Mouse (Mus musculus): ENCODE measurements around the gene Shc4. TPM values are rescaled to one million over a fixed set of nuclear protein-coding genes. Genes with fewer than 3 reads are reported as not detected.

The Shc4 gene
- total and polyA plus RNA-seq, 3 experiments: 0.21 to 1.1 (median 0.37) TPM

GRCm38 (mm10) chr2:125764531-125764930, 40.6 kb upstream of the Shc4 start:
- no peaks in the 10 kb centered on the region for H3K4me1 ChIP-seq (ENCODE audit: control insufficient read depth in 1 of 2, insufficient read depth in 2 of 2)
- in situ Hi-C loops (cut with MboI; ENCODE audit: low pct_ligation_motif_present, low pct_unique_long_range_greater_than_20kb, low sequenced_read_pairs): no loop called here
- no peak for DNase-seq (ENCODE audit: extremely low read depth)
- H3K79me2 ChIP-seq (replicated peaks; ENCODE audit: control insufficient read depth, extremely low read depth, insufficient read depth, poor library complexity, severe bottlenecking): no peaks in the 10 kb centered on the region
- no peak overlapping the region for H3K9ac ChIP-seq (ENCODE audit: insufficient read depth, low read depth)
- dilution Hi-C loops (cut with MboI; ENCODE audit: extremely low pct_ligation_motif_present, extremely low pct_unique_long_range_greater_than_20kb, low sequenced_read_pairs): no loop called here
- TF ChIP-seq MAFK (IDR thresholded peaks at IDR 0.05; ENCODE audit: insufficient replicate concordance, low read length): no peak
- no peak for TF ChIP-seq NRF1 (IDR thresholded peaks at IDR 0.05; ENCODE audit: low read depth, low read length)
- no peak for TF ChIP-seq MXI1 (IDR thresholded peaks at IDR 0.05; ENCODE audit: low read depth, low read length)
- no peak for TF ChIP-seq JUN (IDR thresholded peaks at IDR 0.05; ENCODE audit: insufficient read depth, low read depth, low read length)
- no peak for TF ChIP-seq JUND (conservative IDR thresholded peaks at IDR 0.05; ENCODE audit: low read depth, low read length)
- TF ChIP-seq USF2 (conservative IDR thresholded peaks at IDR 0.05; ENCODE audit: low read depth, low read length): no peak
- TF ChIP-seq RCOR1 (conservative IDR thresholded peaks at IDR 0.05; ENCODE audit: low read depth, low read length): no peak
- TF ChIP-seq UBTF (IDR thresholded peaks at IDR 0.05; ENCODE audit: low read depth, low read length): no peak
- no peak for TF ChIP-seq PAX5 (IDR thresholded peaks at IDR 0.05; ENCODE audit: low read length)
- TF ChIP-seq USF1 (IDR thresholded peaks at IDR 0.05; ENCODE audit: low read depth, low read length): no peak
- TF ChIP-seq ELF1 (IDR thresholded peaks at IDR 0.05; ENCODE audit: low read depth, low read length): no peak
- no peak for TF ChIP-seq TBP (conservative IDR thresholded peaks at IDR 0.05; ENCODE audit: low read depth, low read length)
- no peak for TF ChIP-seq SMC3 (IDR thresholded peaks at IDR 0.05; ENCODE audit: low read depth, low read length)
- TF ChIP-seq NELFE (IDR thresholded peaks at IDR 0.05; ENCODE audit: low read depth, low read length): no peak
- TF ChIP-seq RAD21 (IDR thresholded peaks at IDR 0.05; ENCODE audit: low read depth, low read length): no peak
- TF ChIP-seq MAX (IDR thresholded peaks at IDR 0.05; ENCODE audit: low read length): no peak
- no peak for TF ChIP-seq TCF12 (IDR thresholded peaks at IDR 0.05; ENCODE audit: low read depth, low read length)
- H3K4me3 ChIP-seq (replicated peaks in 1 of 3; ENCODE audit: low read depth in 2 of 3, low read length in 2 of 3, poor library complexity in 1 of 3): no peak overlapping the region
- H3K9me3 ChIP-seq (replicated peaks; ENCODE audit: low read length): no peaks in the 10 kb centered on the region
- H3K4me2 ChIP-seq (ENCODE audit: insufficient read depth, low read depth, poor library complexity, severe bottlenecking): no peak overlapping the region
- H3K36me3 ChIP-seq (replicated peaks in 1 of 2; ENCODE audit: control insufficient read depth in 1 of 2, insufficient read depth in 1 of 2, low read length in 1 of 2): peaks cover 50 to 77% of the 10 kb centered on the region in 2 experiments
- no peaks in the 10 kb centered on the region for H3K27me3 ChIP-seq (replicated peaks)
- no peak overlapping the region for H3K27ac ChIP-seq (ENCODE audit: insufficient read depth, low read depth)

GRCm38 (mm10) chr2:125749330-125749729, 25.4 kb upstream of the Shc4 start:
- Histone ChIP-seq H3K9ac (ENCODE audit: insufficient read depth, low read depth) (no peak overlapping the region), H3K27me3 (replicated peaks) (no peaks in the 10 kb centered on the region), H3K9me3 (replicated peaks; ENCODE audit: low read length) (no peaks in the 10 kb centered on the region), H3K4me3 (replicated peaks in 1 of 3; ENCODE audit: low read depth in 2 of 3, low read length in 2 of 3, poor library complexity in 1 of 3) (no peak overlapping the region), H3K4me1 (ENCODE audit: control insufficient read depth in 1 of 2, insufficient read depth in 2 of 2) (no peaks in the 10 kb centered on the region), H3K4me2 (ENCODE audit: insufficient read depth, low read depth, poor library complexity, severe bottlenecking) (no peak overlapping the region), H3K79me2 (replicated peaks; ENCODE audit: control insufficient read depth, extremely low read depth, insufficient read depth, poor library complexity, severe bottlenecking) (no peaks in the 10 kb centered on the region), H3K27ac (ENCODE audit: insufficient read depth, low read depth) (no peak overlapping the region), H3K36me3 (replicated peaks in 1 of 2; ENCODE audit: control insufficient read depth in 1 of 2, insufficient read depth in 1 of 2, low read length in 1 of 2) (peaks cover 50 to 89% of the 10 kb centered on the region in 2 experiments)
- dilution Hi-C loops (cut with MboI; ENCODE audit: extremely low pct_ligation_motif_present, extremely low pct_unique_long_range_greater_than_20kb, low sequenced_read_pairs): no loop called here
- DNase-seq (ENCODE audit: extremely low read depth): no peak
- in situ Hi-C loops (cut with MboI; ENCODE audit: low pct_ligation_motif_present, low pct_unique_long_range_greater_than_20kb, low sequenced_read_pairs): no loop called here
- TF ChIP-seq SIN3A (IDR thresholded peaks at IDR 0.05; ENCODE audit: low read length) (no peak), E2F4 (IDR thresholded peaks at IDR 0.05; ENCODE audit: insufficient replicate concordance, low read depth, low read length) (no peak), ELF1 (IDR thresholded peaks at IDR 0.05; ENCODE audit: low read depth, low read length) (no peak), ZMIZ1 (IDR thresholded peaks at IDR 0.05; ENCODE audit: low read depth, low read length) (no peak), HCFC1 (IDR thresholded peaks at IDR 0.05; ENCODE audit: low read depth, low read length) (no peak), MAX (IDR thresholded peaks at IDR 0.05; ENCODE audit: low read length) (no peak), KAT2A (IDR thresholded peaks at IDR 0.05; ENCODE audit: insufficient replicate concordance, low read length) (no peak), MEF2A (IDR thresholded peaks at IDR 0.05; ENCODE audit: borderline replicate concordance, low read depth, low read length) (no peak), PAX5 (IDR thresholded peaks at IDR 0.05; ENCODE audit: low read length) (no peak), USF2 (conservative IDR thresholded peaks at IDR 0.05; ENCODE audit: low read depth, low read length) (no peak), POLR2AphosphoS2 (IDR thresholded peaks at IDR 0.05; ENCODE audit: low read depth, low read length) (no peak), TCF12 (IDR thresholded peaks at IDR 0.05; ENCODE audit: low read depth, low read length) (no peak), BHLHE40 (IDR thresholded peaks at IDR 0.05; ENCODE audit: low read depth, low read length) (no peak), SMC3 (IDR thresholded peaks at IDR 0.05; ENCODE audit: low read depth, low read length) (no peak), CHD2 (IDR thresholded peaks at IDR 0.05; ENCODE audit: low read length) (no peak), ETS1 (conservative IDR thresholded peaks at IDR 0.05; ENCODE audit: low read depth, low read length) (no peak), JUN (IDR thresholded peaks at IDR 0.05; ENCODE audit: insufficient read depth, low read depth, low read length) (no peak)

Data from CH12.LX (cell line).